Mouse (Mus musculus): ENCODE results near the gene Vegfb. TPM values are rescaled to one million over a fixed set of nuclear protein-coding genes. Genes with fewer than 3 reads are reported as not detected.
"Not testable (repeated sequence)": the region's sequence is repeated elsewhere in the genome, so short reads cannot be mapped to it uniquely, and the experiment has no call there.

Gene Vegfb
- total RNA-seq, 1 experiment from 2014 or later: 2.8 TPM

DNA sequence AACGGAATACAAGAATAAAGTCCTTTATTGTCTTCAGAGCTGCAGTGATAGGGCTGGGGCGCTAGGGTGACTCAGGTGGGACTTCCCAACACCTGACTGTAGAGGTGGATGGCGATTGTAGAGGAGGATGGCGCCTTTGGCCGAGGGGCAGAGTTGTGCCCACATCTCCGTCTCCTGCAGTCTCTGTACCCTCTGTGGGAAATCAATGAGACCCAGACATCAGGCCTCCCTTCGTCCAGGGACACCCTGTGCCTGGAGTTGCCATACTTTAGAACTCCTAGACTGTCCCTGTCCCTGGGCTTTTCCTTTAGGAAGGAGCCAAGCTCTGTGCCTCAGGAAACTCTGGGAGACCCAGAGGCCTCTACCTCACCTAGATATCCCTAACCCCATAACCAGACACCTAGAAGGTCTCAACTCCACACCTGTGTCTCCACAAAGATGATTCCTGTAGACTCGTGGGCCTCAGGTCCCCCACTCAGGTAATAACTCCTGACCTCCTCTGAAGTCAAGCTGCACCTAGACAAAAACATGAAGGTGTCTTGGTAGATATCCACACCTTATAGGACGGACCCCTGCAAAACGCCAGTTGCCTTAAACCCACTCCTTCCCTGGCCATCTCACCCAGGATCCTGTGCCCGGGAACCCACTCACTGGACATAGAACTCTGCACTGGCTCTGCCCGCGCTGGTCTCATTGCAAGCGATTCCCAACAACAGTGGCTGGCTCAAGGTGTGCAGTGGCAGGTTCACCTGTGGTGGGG is 5.7 kb upstream of the Vegfb start:
- ATAC-seq (ENCODE audit: extremely low read depth, insufficient number of reproducible peaks, low FRiP score, poor library complexity, severe bottlenecking): no peak

DNA sequence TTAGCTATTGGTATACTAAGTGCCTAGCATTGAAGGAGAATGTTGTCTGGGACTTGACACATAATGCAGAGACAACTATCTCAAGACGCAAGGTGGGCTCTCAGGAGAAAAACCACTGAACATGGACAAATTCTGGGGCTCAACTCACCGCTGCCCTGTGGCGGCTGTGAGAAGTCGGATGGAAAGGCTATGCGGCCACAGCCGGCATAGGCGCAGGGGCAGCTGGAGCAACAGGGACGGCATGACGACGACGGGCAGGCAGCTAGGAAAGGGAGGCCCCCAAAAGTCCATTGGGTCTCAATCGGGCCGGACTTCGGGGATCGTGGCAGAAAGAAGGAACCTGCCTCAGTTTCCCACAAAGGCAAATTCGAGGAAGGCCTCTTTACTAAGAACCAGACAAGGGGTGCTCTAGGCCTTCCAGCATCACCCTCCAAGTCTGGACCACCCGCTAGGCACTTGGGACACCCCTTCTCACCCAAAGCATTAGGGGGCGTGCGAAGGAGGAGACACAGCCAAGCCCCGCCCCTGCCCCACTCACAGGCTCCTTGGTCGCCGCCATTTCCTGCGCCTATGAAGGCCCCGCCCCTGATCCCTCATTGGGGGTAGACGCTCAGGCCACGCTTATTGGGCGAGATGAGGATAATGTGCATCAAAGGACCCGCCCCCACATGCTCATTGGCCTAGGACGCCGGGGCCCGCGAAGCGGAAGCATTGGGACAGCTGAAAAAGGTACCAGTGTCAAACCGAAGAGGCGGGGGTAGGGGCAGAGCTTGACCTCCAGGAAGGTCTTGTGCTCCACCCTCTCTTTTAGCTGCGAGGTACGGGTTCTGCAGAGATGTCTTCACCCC is 4.8 kb upstream of the Vegfb start, which contains the start of gene Dnajc4:
Gene Dnajc4 (minus strand): TSS at position 562 of the 848 bp plus-strand sequence.
- ATAC-seq (ENCODE audit: extremely low read depth, insufficient number of reproducible peaks, low FRiP score, poor library complexity, severe bottlenecking): peak; percentile 94

DNA sequence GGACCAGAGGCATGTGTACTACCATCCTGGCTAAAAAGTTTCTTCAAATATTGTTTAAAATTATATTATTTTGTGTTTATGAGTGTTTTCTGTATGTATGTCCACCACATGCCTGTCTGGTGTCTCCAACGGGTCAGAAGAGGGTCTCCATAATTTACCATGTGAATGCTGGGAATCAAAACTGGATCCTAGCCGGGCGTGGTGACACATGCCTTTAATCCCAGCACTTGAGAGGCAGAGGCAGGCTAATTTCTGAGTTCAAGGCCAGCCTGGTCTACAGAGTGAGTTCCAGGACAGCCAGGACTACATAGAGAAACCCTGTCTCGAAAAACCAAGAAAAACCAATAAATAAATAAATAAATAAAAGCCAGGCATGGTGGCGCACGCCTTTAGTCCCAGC is 3.7 kb upstream of the Vegfb start:
- not testable (repeated sequence) for ATAC-seq (ENCODE audit: extremely low read depth, insufficient number of reproducible peaks, low FRiP score, poor library complexity, severe bottlenecking)

DNA sequence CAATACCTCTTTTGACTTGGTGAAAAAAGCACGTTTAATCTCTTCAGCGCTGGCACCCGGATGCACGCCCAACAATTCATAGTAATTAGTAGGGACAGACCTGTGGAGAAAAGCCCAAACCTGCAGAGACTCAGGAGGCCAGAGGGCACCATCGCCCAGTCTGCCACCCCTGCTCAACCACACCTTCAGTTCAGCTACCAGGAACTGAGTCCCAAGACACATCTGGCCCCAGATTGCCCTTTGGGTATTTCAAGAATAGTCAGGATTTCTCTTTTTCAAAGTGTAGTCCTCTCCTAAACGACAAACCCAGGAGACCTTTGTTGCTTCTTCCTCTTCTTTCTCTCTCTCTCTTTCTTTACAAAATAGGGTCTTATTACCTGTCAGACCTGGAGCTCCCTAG is 3.3 kb upstream of the Vegfb start:
- ATAC-seq (ENCODE audit: extremely low read depth, insufficient number of reproducible peaks, low FRiP score, poor library complexity, severe bottlenecking): no peak

DNA sequence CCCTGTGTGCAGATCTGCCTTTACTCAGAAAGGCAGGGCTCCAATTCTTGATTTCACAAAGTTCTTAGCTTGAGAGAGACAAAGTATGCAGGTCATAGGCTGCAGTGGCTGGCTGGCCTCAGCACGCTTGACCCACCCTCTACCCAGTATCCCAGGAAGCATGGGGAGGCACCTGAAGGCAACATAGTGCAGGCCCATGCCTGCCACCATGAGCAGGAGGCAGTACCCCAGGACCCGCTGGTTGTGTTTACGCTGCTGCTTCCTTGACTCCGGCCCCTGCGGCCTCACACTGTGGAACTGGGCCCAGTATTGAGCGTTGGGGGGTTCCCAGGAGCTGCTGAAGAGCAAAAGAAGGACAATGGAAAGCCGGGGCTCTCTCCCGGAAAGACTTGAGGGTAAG is 1.8 kb upstream of the Vegfb start:
- ATAC-seq (ENCODE audit: extremely low read depth, insufficient number of reproducible peaks, low FRiP score, poor library complexity, severe bottlenecking): no peak

DNA sequence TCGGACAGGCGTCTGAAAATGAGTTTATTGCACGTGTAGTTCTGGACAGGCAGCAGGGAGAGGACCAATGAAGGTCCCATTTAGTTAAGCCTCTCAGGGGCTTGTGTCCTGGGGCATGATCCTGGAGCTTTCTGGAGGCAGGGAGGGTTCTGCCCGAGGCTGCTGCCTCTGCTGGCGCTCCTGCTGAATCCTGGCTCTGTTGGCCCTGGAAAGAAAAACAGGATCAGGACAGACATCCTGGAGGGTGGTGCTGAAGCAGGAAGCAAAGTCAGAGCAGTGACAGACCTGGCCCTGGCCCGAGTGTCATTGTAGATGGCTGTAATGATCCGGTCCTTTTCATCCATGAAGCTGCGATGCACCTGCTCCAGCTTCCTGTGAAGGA is 444 bp upstream of the Vegfb start:
- no peak for ATAC-seq (ENCODE audit: extremely low read depth, insufficient number of reproducible peaks, low FRiP score, poor library complexity, severe bottlenecking)

DNA sequence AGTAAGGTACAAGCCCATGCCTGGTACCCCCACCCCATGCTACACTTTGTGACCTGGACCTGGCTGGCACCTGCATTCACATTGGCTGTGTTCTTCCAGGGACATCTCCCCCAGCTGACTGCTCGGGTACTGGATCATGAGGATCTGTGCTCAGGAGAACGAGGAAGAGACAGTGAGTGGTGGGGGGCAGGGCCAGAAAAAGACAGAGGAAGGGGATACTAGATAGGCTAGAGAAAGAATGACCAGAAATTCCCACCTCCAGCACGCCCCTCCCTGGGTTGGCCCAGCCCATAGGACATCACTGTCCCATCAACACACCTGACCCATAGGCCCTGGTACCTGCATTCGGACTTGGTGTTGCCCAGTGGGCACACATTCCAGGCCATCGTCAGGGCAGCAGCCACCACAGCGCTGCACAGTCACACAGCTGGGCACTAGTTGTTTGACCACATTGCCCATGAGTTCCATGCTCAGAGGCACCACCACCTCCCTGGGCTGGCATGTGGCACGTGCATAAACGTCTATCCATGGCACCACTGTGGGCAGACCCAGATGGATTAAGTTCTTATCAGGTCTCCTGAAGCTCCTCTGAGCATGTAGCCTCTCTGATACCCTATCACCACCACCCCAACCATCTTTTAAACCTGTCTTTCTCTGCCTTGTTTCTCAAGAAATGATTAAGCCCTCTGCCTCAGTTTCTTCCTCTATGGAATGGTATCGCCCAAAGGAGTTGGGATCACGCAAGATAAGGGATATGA is 1.3 kb downstream of the Vegfb start:
- no peak for ATAC-seq (ENCODE audit: extremely low read depth, insufficient number of reproducible peaks, low FRiP score, poor library complexity, severe bottlenecking)

DNA sequence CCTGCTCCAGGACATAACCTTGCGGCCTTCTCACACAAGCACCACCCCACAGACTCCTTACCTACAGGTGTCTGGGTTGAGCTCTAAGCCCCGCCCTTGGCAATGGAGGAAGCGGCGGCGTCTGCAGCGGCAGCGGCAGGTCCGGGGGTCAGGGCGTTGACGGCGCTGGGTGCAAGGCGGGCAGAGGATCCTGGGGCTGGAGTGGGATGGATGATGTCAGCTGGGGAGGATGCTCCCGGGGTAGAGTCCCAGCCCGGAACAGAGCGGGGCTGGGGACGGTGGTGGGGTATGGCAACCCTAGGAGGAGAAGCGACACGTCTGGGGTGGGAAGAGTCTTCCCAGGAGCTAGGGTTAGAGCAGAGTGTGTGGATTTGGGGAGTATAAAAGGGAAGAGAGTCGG is 2.2 kb downstream of the Vegfb start:
- no peak for ATAC-seq (ENCODE audit: extremely low read depth, insufficient number of reproducible peaks, low FRiP score, poor library complexity, severe bottlenecking)

DNA sequence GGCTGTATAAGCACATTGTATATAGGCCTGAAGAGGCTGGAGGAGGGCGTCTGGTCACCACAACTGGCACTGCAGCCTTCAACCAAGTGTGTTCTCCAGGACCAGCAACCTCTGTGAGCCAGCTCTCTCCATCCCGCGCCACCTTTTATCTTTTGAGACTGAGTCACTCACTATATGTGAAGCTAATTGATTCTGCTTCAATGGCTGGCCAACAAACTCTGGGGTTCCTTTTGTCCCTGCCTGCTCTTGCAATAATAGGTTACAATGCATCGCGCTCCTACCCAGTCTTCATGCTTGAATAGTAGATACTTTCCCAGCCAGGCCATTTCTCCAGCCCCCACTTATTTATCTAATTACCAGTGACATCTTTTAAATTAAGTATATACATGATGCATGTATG is 3.8 kb downstream of the Vegfb start:
- ATAC-seq (ENCODE audit: extremely low read depth, insufficient number of reproducible peaks, low FRiP score, poor library complexity, severe bottlenecking): no peak

DNA sequence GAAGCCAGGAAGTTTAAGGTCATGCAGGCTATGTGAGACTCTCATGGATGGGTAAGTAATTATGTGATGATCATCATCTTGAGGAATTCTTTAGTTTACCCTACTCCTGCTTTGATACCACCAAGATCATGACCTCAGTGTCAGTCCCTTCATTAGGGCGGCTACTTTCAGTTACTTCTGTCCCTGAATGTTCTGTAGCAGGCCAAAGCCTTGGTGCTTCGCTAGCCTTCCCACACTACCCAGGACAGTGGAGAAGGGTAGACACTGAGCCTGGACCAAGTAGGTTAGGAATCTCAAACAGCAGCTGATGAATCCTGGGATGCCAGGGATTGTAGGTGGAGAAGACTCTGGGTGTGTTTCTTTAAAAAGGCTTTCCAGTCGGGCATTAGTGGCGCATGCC is 6.0 kb downstream of the Vegfb start:
- no peak for ATAC-seq (ENCODE audit: extremely low read depth, insufficient number of reproducible peaks, low FRiP score, poor library complexity, severe bottlenecking)

DNA sequence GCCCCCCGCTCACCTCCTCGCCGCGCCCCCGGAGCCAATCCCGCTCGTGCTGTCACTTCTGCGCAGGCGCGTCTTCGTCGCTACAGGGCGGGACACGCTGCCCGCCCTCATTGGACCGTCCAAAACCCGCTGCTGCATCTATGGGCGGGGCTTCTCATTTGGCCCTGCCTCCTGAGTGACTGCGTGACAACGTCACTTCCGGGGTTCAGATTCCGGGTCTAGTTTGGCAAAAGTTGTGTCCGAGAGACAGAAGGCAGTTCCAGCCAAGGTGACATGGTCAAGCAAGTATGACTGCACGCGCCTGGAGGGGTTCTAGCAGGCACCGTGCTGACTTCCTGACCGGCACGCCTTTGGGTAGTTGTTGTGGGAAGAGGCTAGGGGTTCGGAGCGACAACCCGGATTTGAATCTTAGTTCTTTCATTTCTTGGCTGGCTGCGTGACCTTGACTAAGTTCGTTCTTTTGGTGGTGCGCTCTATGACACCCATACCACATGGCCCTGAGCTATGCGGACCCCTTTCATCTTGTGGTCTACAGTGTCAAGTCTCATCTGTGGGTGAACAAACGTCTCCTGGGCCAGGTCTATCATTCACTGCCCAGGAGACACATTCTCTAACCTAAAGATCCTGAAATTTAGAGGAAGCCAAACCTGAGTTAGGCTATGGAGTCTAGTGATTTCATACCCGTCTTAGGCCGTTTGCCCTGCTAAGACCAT is 6.9 kb downstream of the Vegfb start, which contains the start of gene Fkbp2:
Gene Fkbp2 (minus strand): TSS at position 121 of the 713 bp plus-strand sequence.
- ATAC-seq (ENCODE audit: extremely low read depth, insufficient number of reproducible peaks, low FRiP score, poor library complexity, severe bottlenecking): peak; percentile 69

DNA sequence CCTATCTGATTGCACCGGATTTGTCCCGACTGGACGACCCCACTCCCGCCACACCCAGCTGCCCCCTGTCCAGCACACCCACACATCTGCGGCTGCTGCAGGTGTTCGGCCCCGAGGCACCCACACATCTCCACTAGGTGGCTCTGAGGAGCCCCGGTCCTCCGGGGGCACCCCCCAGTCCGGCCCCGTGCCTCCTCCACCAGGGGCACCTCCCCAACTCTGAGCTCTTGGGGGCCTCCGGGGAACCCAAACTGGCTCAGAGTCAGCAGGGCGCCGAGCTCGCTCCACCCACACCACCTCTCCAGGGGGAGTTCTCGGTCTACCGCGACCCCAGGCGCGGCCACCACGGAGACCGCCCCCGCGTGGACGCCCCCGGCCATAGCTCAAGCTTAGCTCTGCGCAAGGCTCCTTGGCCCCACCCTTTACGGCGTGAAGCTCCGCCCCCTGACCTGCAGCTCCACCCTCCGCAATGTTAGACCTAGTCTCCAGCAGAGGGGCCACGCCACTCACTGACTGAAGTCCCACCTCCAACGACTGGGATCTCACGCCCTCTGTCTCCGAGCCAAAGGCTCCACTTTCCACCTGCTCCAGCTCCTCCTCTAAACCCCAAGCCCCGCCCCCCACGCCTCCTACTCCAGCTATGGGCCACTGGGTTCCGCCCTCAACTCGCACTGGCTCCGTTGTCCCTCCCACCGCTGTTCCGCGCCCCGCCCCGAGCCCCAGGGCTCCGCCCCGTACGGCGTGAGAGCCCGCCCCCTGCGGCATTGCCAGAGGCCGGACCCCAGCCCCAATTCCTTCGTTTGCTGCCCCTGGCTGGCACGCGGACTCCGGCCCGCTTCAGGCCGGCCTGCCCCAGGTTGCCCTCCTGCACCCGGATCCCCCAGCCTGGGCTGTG is 7.7 kb downstream of the Vegfb start:
- ATAC-seq (ENCODE audit: extremely low read depth, insufficient number of reproducible peaks, low FRiP score, poor library complexity, severe bottlenecking): peak; percentile 81

DNA sequence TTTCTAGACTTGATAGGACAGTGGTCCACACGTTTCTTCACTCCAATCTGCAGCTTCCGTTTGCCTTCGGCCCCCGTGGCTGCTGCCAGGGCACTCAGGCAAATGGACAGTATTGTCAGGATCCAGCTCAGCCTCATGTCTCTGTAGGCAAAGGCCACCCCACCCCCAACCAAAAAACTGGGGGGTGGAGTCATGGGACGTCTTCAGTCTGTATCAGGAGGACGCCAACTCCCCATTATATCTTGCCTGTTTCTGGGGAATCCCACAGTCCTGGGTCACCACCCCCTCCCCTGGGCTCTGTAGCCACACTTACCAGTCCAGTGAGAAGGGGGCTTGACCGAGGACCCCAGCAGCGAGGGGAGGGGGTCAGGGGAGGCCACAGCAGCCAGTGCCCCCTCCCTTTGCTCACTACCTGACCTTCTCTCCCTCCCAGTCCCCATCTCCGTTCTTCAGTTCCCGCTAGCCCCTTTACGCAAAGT is 8.4 kb downstream of the Vegfb start:
- ATAC-seq (ENCODE audit: extremely low read depth, insufficient number of reproducible peaks, low FRiP score, poor library complexity, severe bottlenecking): no peak

DNA sequence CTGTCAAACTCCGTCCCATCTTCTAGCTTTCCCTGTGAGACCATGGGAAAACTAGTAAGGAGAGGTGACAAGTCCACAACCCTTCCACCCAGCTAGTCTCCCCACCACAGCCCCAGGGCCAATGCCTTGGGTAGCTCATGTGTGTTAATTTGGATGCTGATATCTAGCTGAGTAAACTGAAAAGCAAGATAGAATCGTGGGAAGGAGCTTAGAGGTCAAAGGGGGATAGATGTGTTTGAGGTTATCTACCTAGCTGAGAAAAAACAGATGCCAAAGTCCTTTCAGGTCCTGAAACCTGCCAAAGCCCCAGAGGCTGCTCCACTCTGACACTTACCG is 8.8 kb downstream of the Vegfb start:
- no peak for ATAC-seq (ENCODE audit: extremely low read depth, insufficient number of reproducible peaks, low FRiP score, poor library complexity, severe bottlenecking)

DNA sequence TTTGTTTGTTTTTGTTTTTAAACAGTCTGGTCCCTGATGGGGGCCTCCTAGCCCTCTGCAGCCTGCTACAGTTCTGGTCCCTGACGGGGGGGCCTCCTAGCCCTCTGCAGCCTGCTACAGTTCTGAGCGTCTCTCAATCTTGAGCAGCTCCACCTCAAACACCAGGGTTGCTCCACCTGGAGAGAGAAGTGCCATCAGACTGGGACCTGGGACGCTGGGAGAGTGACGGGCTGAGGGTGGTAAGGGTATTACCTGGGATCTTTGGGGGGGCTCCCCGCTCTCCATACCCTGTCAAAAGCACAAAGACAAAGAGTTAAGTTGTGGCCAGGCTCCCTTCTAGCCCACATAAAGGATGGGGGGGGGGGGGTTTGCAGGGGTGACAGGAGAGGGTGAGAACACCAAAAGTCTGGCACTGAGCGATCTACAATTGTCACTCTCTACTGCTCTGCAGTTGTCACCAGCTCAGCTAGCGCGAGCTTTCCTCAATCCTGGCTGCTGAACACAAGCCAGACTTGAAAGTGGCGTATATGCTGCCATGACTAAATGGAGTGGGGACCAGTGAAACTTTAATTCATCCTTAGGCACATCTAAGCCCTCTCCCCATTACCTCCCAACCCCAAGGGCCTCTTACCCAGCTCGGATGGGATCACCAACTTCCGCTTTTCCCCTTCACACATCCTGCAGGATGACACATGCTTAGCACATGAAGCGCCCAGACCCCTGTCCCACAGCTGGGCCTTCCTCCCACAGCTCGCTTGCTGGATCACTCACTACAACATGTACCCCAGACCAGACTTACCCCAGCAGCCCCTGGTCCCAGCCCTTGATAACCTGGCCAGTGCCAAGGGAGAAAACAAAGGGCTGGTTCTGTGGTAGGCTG is 9.5 kb downstream of the Vegfb start:
- no peak for ATAC-seq (ENCODE audit: extremely low read depth, insufficient number of reproducible peaks, low FRiP score, poor library complexity, severe bottlenecking)

DNA sequence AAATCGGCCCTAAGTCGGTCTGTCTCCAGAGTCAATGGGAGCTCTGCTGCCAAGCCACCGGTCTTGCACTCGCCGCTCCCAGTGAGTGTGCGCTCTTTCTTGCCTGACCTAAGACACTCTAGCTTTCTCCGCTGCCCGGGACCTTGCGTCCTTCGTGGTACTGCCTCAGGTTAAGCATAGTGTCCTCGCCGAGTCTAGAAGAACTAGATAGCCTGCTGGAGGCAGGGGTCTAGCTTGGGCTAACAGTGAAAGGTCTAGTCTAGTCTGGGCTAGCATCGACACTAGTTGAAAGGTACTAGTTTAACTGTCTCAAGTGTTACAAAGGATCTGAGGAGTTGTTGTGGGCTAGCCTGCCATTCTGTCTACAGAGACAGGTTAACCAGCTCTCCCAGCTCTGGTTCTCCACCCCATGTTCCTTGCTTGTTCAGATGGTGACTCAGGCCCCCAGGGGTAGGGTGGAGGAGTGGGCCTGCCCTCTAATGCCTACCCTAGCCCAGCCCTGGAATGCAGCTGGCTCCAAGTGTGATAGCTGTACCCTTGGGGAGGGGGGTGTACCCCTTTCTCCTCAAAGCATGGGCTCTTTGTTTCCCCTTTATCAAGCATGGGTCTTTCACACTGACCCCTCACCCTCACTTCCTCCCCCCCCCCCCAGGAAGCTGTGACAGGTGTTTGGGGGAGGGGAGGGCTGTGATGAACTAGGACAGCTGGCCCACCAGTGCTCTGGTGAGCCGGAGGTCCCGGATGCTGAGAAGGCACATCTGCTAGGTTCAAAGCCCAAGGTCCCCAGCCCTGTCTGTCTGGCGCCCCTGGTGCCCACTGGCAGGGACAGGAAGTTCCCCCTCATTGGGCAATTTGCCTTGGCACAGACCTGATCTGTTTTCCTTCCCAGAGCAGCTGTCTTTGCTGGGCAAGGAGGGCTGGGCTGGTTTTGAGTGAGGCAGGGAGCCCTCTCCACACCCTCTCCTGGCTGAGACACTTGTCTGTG is 11.6 kb downstream of the Vegfb start, which contains the start of gene Plcb3:
Gene Plcb3 (minus strand): TSS at position 934 of the 985 bp plus-strand sequence.
- ATAC-seq (ENCODE audit: extremely low read depth, insufficient number of reproducible peaks, low FRiP score, poor library complexity, severe bottlenecking): no peak
